Mouse (Mus musculus) brain, embryonic 14.5 days (tissue): ENCODE measurements around the gene Cd86.

Source experiments
- CTCF ChIP-seq: fragments of 200-500 bp; IDR thresholded peaks from 2 replicates; pipeline ENCODE4 v1.5.1; 2012; ENCODE audit warnings: inconsistent platforms, mild to moderate bottlenecking, moderate library complexity, borderline replicate concordance; ENCODE audit not compliant: insufficient read depth, insufficient read length; ENCODE audit errors: extremely low read depth
- POLR2A ChIP-seq: fragments of 200-500 bp; IDR thresholded peaks from 2 replicates; pipeline ENCODE4 v1.6.1; 2012; ENCODE audit warnings: mild to moderate bottlenecking, inconsistent platforms, borderline replicate concordance; ENCODE audit not compliant: poor library complexity, insufficient read depth, insufficient read length, severe bottlenecking; ENCODE audit errors: extremely low read depth

DNA sequence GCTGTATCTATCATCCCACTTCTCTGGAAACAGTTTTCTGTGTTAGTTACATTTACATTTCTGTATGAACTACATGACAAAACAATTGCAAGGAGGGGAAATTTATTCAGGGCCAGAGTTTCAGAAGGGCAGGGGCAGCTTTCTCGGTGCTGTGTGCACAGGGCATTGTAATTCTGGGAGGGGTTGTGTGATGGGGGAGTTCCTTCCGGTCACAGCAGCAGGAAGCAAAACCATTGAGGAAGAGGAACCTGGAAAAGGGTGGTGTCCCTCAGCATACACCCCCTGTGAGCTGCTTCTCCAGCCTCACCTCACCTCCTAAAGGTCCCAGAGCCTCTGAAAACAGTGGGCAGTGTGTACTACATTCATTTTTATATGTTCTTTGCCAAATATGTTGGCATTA lies 9.4 kb upstream of the Cd86 start:
- no peak for TF ChIP-seq CTCF
- no peak for TF ChIP-seq POLR2A
